Mouse (Mus musculus) testis, adult 2 months (tissue): ENCODE results near the gene Lrp5. TPM values are rescaled to one million over a fixed set of nuclear protein-coding genes. Genes with fewer than 3 reads are reported as not detected.
A peak's percentile ranks its signal among the peaks of the same experiment; 100 is the strongest.

Experiments
- H3K27ac ChIP-seq: fragments of 200-500 bp; 2 replicates; pipeline ENCODE4 v1.5.1; 2012; ENCODE audit warnings: low read depth, low read length; ENCODE audit not compliant: control insufficient read depth, insufficient read depth
- H3K27me3 ChIP-seq: fragments of 200-500 bp; 2 replicates; pipeline ENCODE4 v1.6.1; 2012; ENCODE audit warnings: mild to moderate bottlenecking, low read length, moderate library complexity; ENCODE audit not compliant: control insufficient read depth, insufficient read depth
- H3K36me3 ChIP-seq: fragments of 200-500 bp; 2 replicates; pipeline ENCODE4 v1.6.1; 2012; ENCODE audit warnings: mild to moderate bottlenecking, low read length; ENCODE audit not compliant: control insufficient read depth, insufficient read depth
- H3K4me1 ChIP-seq: fragments of 200-500 bp; 2 replicates; pipeline ENCODE4 v1.6.1; 2012; ENCODE audit warnings: low read length; ENCODE audit not compliant: control insufficient read depth, insufficient read depth
- H3K4me3 ChIP-seq: fragments of 200-500 bp; 2 replicates; pipeline ENCODE4 v1.5.1; 2012; ENCODE audit warnings: low read depth, mild to moderate bottlenecking, low read length, moderate library complexity, mixed read lengths; ENCODE audit not compliant: control insufficient read depth
- CTCF ChIP-seq: fragments of 200-500 bp; IDR thresholded peaks from 2 replicates; pipeline ENCODE4 v1.5.1; 2012; ENCODE audit warnings: low read depth, mild to moderate bottlenecking, inconsistent platforms, low read length, moderate library complexity; ENCODE audit not compliant: control insufficient read depth, insufficient read depth, insufficient replicate concordance
- POLR2A ChIP-seq: fragments of 200-500 bp; IDR thresholded peaks from 2 replicates; pipeline ENCODE4 v1.6.1; 2012; ENCODE audit warnings: low read depth, mild to moderate bottlenecking, inconsistent platforms, low read length, moderate library complexity; ENCODE audit not compliant: control insufficient read depth
- polyA plus RNA-seq: library from polyadenylated mRNA; depleted of rRNA; stranded (reverse); fragments of >200 nt; gene quantifications from 2 replicates; pipeline ENCODE4 v1.2.3, GENCODE M21; 2012; rRNA removed

Gene Lrp5
- polyA plus RNA-seq, result 24.9 and 25.3 TPM in 2 replicates

DNA sequence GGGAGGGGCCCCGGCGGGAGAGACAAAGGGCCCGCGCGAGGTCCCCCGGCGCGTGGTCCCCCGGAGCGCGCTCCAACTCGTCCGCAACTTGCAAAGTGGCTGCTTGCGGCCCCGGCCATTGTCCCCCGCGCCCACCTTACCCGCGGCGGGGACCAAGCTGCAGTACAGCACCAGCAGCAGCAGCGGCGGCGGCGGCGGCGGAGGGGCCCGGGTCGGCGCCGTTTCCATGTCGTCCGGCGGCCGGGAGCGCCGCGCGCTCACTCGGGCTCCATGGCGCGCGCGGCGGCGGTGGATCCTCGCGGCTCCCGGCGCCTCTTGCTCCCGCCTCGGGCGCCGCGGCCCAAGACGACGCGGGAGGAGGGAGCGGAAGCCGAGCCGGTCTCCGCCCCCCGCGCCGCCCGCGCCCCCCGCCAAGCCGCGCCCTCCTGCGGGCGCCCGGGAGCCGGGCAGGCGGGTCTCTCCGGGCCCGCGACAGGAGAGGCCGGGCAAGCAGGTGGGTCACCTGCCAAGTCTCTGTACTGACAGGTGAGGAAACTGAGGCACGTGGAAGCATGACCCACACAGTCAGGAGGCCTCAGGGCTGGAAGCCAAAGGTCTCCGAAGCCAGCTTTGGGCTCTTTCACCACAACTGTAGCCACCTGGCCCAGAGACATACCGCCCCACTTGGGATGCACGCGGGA, at the start of gene Lrp5:
TSS of gene Lrp5 (minus strand) at position 350 of the 680 bp plus-strand sequence.
- Histone ChIP-seq H3K27ac (peak within 1 kb of the TSS; percentile 55), H3K27me3 (no peaks in the 10 kb centered on the region), H3K36me3 (no peaks in the 10 kb centered on the region), H3K4me1 (peaks cover 27% of the 10 kb centered on the region), H3K4me3 (peak within 1 kb of the TSS; percentile 89)
- TF ChIP-seq CTCF, result no peak
- no peak; the same call in 1 of the 2 replicates for TF ChIP-seq POLR2A

DNA sequence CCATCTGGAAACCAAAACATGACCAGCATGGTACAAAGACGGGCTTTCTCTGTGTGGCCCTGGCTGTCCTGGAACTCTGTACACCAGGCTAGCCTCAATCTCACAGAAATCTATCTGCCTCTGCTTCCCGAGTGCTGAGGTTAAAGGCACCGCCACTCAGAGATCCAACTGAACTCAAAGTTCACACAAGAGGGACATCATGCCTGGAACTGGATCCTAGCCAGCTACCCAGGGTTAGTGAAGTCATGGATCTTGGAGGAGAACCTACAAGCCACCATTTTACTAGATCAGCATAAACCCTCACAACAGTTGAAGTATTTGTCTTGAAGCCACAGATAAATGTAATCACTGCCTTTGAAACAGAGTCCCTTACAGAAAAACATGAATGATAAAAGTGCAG, 49.6 kb upstream of the Lrp5 start:
- no peak overlapping the region for H3K4me3 ChIP-seq
- H3K36me3 ChIP-seq, result no peaks in the 10 kb centered on the region
- H3K4me1 ChIP-seq, result no peaks in the 10 kb centered on the region
- H3K27ac ChIP-seq, result no peak overlapping the region
- no peaks in the 10 kb centered on the region for H3K27me3 ChIP-seq
- TF ChIP-seq CTCF (no peak), POLR2A (no peak)

DNA sequence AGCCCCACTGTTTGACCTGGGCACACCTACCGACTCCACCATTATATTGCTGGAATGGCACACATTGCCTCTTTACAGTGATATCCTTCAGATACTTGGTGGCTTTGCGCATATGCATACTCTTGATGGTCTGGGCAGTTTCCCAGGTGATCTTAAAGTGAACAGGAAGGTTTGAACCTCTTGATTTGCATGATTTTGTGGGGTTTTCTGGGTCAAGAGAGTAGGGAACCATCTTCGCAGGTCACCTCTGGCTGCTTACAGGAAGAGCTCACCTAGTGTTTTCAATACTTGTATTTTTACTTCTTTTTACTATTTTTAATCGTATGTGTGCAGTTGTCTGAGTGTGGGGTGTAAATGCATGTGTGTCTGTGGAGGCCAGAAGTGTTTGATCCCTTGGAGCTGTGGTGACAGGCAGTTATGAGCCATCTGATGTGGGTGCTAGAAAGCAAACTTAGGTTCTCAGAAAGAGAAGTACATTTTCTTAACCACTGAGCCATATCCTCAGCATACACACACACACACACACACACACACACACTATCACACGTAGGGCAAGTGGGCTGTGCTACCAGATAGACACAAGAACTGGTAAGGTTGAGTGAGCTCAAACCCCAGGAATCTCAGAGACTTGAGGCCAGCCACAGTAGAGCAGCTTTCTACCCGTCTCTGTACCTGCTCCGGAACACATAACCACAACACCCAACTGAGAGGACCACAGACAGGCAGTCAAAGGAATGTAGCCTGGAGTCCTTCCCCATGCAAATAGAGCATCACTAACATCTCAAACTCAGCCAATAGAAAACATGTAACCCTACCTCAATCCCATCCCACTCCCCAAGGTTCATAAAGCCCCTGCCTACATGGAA, 44.6 kb upstream of the Lrp5 start:
- no peaks in the 10 kb centered on the region for H3K4me1 ChIP-seq
- no peak overlapping the region for H3K4me3 ChIP-seq
- H3K27me3 ChIP-seq, result no peaks in the 10 kb centered on the region
- no peaks in the 10 kb centered on the region for H3K36me3 ChIP-seq
- TF ChIP-seq CTCF (no peak), POLR2A (no peak)
- H3K27ac ChIP-seq, result no peak overlapping the region

DNA sequence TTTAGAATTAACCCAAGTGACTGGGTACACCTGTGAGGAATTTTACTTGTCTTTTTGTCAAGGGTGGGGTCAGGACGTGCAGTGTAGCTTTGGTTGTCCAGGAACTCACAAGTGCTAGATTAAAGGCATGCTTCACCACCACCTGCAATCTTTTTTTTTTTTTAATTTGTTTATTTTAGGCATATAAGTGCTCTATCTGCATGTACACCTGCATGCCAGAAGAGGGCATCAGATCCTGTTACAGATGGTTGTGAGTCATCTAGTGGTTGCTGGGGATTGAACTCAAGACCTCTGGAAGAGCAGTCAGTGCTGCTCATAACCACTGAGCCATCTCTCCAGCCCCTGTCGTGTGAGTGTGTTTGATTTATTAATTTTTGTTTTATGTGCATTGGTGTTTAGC, 42.5 kb upstream of the Lrp5 start:
- H3K27me3 ChIP-seq, result no peaks in the 10 kb centered on the region
- TF ChIP-seq POLR2A (no peak), CTCF (no peak)
- no peaks in the 10 kb centered on the region for H3K36me3 ChIP-seq
- H3K4me3 ChIP-seq, result no peak overlapping the region
- H3K4me1 ChIP-seq, result no peaks in the 10 kb centered on the region
- no peak overlapping the region for H3K27ac ChIP-seq

DNA sequence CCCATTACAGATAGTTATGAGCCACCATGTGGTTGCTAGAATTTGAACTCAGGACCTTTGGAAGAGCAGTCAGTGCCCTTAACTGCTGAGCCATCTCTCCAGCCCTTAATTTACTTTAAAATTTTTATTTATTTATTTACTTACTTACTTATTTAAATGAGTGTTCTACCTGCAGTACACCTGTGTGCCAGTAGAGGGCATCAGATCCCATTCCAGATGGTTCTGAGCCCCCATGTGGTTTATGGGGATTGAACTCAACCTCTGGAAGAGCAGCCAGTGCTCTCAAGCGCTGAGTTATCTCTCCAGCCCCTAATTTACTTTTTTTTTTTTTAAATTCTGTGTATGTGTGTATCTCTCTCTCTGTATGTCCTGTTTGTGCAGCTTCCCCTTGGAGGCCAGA, 38.4 kb upstream of the Lrp5 start:
- no peak for TF ChIP-seq POLR2A
- no peak for TF ChIP-seq CTCF
- Histone ChIP-seq H3K4me1 (no peaks in the 10 kb centered on the region; the same call in 1 of the 2 replicates), H3K4me3 (no peak overlapping the region), H3K27ac (no peak overlapping the region), H3K27me3 (no peaks in the 10 kb centered on the region), H3K36me3 (no peaks in the 10 kb centered on the region)

DNA sequence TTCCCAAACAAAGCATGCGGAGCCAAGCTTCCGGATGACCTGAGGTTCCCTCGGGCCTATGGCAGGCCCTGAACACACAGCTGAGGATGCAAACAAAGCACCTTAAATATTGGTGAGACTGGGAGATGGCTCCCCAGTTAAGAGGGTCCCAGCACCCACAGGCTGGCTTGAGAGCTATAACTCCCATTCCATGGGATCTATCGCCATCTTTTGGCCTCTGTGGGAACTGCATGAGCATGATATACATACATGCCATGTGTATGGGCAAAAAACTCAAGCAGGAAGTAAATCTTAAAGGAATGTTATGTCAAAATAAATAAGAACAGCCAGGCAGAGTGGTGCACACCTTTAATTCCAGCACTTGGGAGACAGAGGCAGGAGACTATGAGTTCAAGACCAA, 37.5 kb upstream of the Lrp5 start:
- Histone ChIP-seq H3K4me3 (no peak overlapping the region), H3K4me1 (peaks cover 7% of the 10 kb centered on the region), H3K27ac (no peak overlapping the region), H3K36me3 (no peaks in the 10 kb centered on the region), H3K27me3 (no peaks in the 10 kb centered on the region)
- TF ChIP-seq POLR2A (no peak), CTCF (peak; percentile 54; the same call in 1 of the 2 replicates)

DNA sequence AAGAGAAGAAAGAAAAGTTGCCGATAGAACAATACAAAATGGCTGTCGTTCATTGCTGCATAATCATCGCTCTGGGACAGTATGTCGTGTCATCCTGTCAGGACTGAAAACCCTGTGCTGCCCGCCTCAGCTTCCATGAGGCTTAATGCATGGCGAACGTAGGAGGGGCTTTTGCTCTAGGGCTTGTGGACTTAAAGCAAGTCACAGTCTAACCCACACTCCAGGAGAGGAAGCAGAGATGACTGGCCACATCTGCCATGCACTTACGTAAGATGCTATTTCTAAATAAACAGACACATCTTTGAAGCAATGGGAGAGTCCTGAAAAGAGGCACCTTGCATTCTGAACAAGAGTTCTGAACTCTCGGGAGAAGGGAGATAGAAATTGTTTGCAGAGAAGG, 36.8 kb upstream of the Lrp5 start:
- peaks cover 8% of the 10 kb centered on the region for H3K4me1 ChIP-seq
- no peak for TF ChIP-seq CTCF
- TF ChIP-seq POLR2A, result no peak
- no peaks in the 10 kb centered on the region for H3K36me3 ChIP-seq
- H3K27me3 ChIP-seq, result no peaks in the 10 kb centered on the region
- H3K4me3 ChIP-seq, result no peak overlapping the region
- no peak overlapping the region for H3K27ac ChIP-seq
